Mouse (Mus musculus): ENCODE measurements around the gene Bnipl. TPM values are rescaled to one million over a fixed set of nuclear protein-coding genes. Genes with fewer than 3 reads are reported as not detected.

Gene Bnipl
- total RNA-seq, 2 experiments from 2014 or later = 0.42 TPM; not detected in 1

GRCm38 (mm10) chr3:95280747-95281146, 29.8 kb upstream of the Bnipl start:
- peak; percentile 45 for DNase-seq

DNA sequence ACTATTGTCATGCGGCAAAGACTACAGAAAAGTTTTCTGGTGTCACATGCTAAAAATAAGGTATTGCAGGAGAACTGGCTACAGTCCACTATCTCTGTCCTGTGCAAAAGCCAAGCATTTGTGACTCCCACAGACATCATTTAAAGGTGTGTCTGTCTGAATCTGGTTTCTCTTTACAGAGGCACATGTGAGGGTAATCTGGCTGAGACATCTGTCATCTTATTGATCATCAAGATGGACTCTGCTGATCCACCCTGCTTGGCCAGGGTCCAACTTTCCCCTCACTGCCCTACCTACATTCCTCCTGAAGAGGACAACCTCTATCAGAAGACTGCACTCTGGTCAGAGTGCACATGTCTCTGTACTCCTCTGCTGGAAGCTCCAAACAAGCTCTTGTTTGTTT, 26.2 kb upstream of the Bnipl start:
- no peak for DNase-seq

DNA sequence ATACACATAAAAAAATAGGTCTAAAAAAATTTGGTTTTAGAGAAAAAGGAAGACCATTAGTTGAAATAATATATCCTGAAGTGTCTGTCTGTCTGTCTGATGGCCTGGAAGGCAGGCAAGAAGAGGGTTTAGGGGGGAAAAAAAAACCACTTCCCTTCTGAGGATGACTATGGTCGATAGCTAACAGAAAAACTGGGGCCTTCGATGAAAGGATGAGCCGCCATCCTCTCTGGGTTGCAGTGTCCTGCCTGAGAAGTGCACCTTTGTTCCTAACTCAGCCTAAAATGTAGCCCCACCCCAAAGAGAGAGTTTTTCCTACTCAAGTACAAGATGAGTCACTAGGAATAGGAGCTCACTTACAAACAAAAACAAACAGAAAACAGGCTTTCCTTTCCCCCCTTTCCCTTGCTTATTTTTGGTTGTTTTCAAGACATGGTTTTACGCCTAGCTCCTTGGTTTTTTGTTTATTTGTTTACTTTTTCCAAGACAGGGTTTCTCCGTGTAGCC, 25.5 kb upstream of the Bnipl start:
- no peak for DNase-seq

GRCm38 (mm10) chr3:95275161-95275560, 24.2 kb upstream of the Bnipl start:
- no peak for DNase-seq

DNA sequence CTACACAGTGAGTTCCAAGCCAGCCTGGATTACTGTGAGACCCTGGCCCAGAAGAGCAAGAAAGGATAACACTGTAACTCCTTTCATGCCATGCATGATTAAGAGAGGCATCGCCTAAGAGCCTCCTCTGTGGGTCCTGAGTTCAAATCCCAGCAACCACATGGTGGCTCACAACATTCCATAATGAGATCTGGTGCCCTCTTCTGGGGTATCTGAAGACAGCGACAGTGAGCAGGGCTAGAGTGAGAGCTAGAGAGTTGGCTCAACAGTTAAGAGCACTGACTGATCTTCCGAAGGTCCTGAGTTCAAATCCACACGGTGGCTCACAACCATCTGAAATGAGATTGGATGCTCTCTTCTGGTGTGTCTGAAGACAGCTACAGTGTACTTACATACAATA, 23.5 kb upstream of the Bnipl start:
- no peak for DNase-seq

GRCm38 (mm10) chr3:95273471-95273870, 22.5 kb upstream of the Bnipl start:
- no peak for DNase-seq

DNA sequence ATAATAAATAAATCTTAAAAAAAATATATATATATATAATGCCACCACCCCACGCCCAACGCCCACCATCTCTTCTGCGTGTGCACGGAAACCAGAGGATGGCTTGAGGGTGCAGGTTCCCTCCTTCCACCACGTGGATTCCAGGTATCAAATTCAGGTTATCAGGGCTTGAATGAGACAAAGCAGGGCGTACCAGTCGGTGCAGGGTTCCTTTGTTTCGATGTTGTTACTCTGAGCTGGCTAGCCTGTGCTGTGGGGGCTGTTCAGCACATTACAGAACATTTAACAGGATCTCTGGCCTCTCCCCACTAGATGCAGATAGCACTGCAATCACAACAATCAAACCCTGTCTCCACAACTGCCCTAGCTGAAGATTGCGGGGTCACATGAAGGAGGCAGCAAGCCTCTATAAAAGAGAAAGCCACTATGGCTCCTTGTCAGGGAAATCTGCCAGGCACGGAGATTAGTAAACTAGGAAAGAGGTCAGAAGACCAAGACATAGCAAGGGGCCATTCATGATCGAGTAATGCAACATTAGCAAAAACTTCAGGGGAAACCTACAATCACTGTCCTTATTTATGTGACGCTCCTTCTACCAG, 19.9 kb upstream of the Bnipl start:
- peak; percentile 58 for DNase-seq

GRCm38 (mm10) chr3:95269789-95270188, 18.8 kb upstream of the Bnipl start:
- no peak for DNase-seq

GRCm38 (mm10) chr3:95267855-95268254, 16.9 kb upstream of the Bnipl start:
- DNase-seq = peak; percentile 53

DNA sequence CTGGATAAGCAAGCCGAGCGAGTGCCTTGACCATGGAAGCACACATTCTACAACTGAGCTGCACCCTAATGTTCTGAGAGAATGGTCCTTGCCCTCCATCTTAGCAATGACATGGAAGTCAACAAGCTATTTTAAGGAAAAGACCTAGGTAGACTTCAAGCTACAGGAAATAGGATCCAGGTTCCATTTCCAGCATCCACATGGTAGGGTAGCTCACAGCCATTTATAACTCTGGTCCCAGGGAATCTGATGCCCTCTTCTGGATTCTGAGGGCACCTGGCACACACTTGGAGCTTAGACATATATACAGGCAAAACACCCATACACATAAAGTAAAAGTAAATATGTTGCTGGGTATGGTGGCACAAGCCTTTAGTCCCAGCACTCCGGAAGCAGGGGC, 15.1 kb upstream of the Bnipl start:
- no peak for DNase-seq

DNA sequence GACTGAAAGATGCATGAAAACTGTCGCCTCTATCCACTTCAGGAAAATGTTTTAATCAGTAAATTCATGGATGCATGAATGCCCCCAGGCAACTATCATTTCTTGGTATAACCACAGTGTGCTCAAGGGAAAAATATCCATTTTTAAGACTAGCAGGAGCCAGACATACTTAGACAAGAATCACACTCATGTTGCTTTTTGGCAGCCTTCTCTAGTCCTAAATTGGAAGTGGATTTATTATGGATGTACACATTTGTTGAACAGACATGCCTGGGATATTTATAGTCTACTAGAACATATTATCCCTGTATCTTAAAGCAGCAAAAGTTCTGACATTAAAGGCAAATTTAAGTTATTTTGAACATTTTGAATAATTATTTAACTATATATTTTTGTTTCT, 13.7 kb upstream of the Bnipl start:
- DNase-seq = no peak

DNA sequence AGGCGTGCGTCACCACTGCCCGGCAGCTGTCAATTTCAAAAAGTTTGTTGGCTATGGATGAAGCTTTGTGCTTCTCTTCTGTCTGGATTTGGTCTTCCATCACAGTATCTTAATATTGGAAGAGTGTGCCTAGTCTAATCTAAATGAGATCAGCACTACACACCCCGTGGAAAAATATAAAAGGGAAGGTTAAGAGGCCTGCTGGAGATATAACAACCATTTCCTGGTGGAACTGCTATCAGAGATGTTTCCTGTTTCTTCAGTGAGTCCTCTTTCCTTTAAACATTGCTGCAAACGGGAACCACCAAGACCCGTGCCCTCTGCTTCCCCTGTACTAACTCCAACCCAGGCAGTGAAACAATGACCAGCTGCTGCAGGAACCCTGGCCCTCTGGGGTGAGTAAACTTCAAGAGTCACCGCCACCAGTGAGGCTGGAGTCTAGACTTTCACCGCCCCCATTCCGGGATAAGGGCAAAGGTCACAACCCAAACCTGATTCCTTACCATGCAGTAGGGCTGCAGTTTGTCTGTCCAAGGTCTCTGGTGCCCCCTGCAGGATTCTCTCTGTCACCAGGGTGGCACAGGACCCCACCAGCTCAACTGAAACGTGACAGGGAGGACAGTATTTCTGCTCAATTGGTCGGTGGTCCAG, 12.2 kb upstream of the Bnipl start:
- DNase-seq = peak; percentile 83

- DNase-seq = no peak
Observed at GRCm38 (mm10) chr3:95261975-95262374, 11.0 kb upstream of the Bnipl start.

- DNase-seq = no peak
Observed at GRCm38 (mm10) chr3:95256931-95257330, 5.9 kb upstream of the Bnipl start.

DNA sequence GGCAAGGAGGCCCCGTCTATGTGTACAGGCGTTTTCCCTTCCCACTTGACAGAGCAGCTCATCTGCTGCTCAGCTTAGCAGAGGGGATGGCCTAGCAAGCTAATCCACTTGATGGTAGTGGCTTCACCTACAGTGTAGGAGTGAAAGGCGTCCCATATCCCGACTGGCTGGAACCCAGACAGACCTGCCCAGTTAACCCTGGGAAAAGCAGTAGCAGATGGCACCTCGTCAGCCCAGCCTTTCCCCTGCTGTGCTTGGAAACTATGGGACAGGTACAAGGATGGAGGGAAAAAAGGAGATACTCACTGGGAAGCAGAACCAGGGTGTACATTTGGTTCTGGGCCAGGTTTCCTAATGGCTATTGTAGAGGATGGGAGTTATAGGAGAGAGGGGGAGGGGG, 632 bp downstream of the Bnipl start:
- no peak for DNase-seq

GRCm38 (mm10) chr3:95247660-95248336, 3.2 kb downstream of the Bnipl start:
- no peak for DNase-seq

- peak; percentile 73 for DNase-seq
Observed at GRCm38 (mm10) chr3:95246465-95247231, 4.3 kb downstream of the Bnipl start.

GRCm38 (mm10) chr3:95243086-95243485, 7.9 kb downstream of the Bnipl start:
- DNase-seq = no peak

GRCm38 (mm10) chr3:95241498-95241897, 9.5 kb downstream of the Bnipl start, which contains the start of gene Gm128:
Gene Gm128, minus strand, starts transcription at chr3:95241598.
- no peak for DNase-seq

DNA sequence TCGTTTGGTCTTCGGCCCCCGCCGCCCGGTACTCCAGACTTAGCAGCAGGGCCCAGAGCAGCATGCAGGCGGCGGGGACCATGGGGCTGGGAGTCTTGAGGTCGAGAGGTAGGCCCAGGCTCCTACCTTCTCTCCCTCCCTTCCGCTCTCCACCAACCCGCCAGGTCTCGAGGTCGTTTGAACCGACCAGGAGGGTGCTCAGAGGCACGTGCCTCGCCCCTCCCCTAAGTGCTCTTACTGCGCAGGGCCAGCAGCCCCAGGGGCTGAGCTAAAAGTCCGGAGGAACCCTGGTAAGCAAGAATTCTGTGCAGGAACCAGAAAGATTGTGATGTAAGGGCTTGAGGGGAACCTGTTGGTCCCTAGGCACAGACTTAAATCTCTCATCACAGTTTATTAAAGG, 10.1 kb downstream of the Bnipl start:
- no peak for DNase-seq

- no peak for DNase-seq
Observed at GRCm38 (mm10) chr3:95239971-95240370, 11.0 kb downstream of the Bnipl start.

- DNase-seq = no peak
Observed at GRCm38 (mm10) chr3:95239022-95239421, 12.0 kb downstream of the Bnipl start.
